Mouse (Mus musculus): Measurements from ENCODE around the gene Eps15. TPM values are rescaled to one million over a fixed set of nuclear protein-coding genes. Genes with fewer than 3 reads are reported as not detected.

Gene Eps15
- polyA plus RNA-seq, 1 experiment from 2014 or later = 46.0 TPM

DNA sequence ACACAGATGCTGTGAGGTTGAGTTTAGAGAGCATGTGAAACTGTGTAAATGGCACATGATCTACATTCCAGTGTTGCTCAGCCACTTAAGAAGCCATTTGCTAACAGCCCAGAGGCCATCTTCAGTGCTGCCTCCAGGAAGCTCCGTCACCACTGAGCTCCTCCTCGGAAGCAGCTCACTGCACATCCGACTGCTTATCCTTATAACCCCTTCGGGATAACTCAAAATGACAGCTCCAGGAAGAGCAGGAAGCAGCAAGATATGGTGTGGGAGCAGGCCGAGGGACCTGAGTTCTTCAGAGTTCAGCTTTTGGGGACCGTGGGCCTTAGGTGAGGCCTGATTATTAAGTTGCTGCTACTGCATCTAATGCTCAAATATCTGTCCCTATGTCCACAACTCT, 18.0 kb upstream of the Eps15 start:
- Histone ChIP-seq H3K27me3 (replicated peaks; ENCODE audit: control insufficient read depth, insufficient read depth, low read length) (no peaks in the 10 kb centered on the region), H3K4me3 (replicated peaks; ENCODE audit: low read length) (no peak overlapping the region), H3K9me3 (ENCODE audit: control insufficient read depth, low read length) (no peaks in the 10 kb centered on the region), H3K9ac (replicated peaks; ENCODE audit: low read depth, low read length) (no peak overlapping the region), H3K27ac (ENCODE audit: low read length) (no peak overlapping the region), H3K4me2 (ENCODE audit: low read length) (no peak overlapping the region), H3K4me1 (replicated peaks; ENCODE audit: control insufficient read depth, insufficient read depth, low read length) (no peaks in the 10 kb centered on the region), H3K36me3 (ENCODE audit: control insufficient read depth, insufficient read depth) (no peaks in the 10 kb centered on the region)
- no peak for ATAC-seq
- WGBS = 94% methylated on average over 6 of the region's 6 CpGs

GRCm38 (mm10) chr4:109266056-109266455, 14.0 kb upstream of the Eps15 start:
- no peaks in the 10 kb centered on the region for H3K36me3 ChIP-seq (ENCODE audit: control insufficient read depth, insufficient read depth)
- H3K4me3 ChIP-seq (replicated peaks; ENCODE audit: low read length) = no peak overlapping the region
- no peak overlapping the region for H3K9ac ChIP-seq (replicated peaks; ENCODE audit: low read depth, low read length)
- H3K4me1 ChIP-seq (replicated peaks; ENCODE audit: control insufficient read depth, insufficient read depth, low read length) = no peaks in the 10 kb centered on the region
- no peaks in the 10 kb centered on the region for H3K27me3 ChIP-seq (replicated peaks; ENCODE audit: control insufficient read depth, insufficient read depth, low read length)
- no peaks in the 10 kb centered on the region for H3K9me3 ChIP-seq (ENCODE audit: control insufficient read depth, low read length)
- H3K4me2 ChIP-seq (ENCODE audit: low read length) = no peak overlapping the region
- ATAC-seq = no peak
- WGBS = 90% methylated on average over 3 of the region's 3 CpGs
- H3K27ac ChIP-seq (ENCODE audit: low read length) = no peak overlapping the region

GRCm38 (mm10) chr4:109266744-109267143, 13.3 kb upstream of the Eps15 start:
- Histone ChIP-seq H3K4me1 (replicated peaks; ENCODE audit: control insufficient read depth, insufficient read depth, low read length) (no peaks in the 10 kb centered on the region), H3K36me3 (ENCODE audit: control insufficient read depth, insufficient read depth) (no peaks in the 10 kb centered on the region), H3K27ac (ENCODE audit: low read length) (no peak overlapping the region), H3K9ac (replicated peaks; ENCODE audit: low read depth, low read length) (no peak overlapping the region), H3K27me3 (replicated peaks; ENCODE audit: control insufficient read depth, insufficient read depth, low read length) (no peaks in the 10 kb centered on the region), H3K4me3 (replicated peaks; ENCODE audit: low read length) (no peak overlapping the region), H3K4me2 (ENCODE audit: low read length) (no peak overlapping the region), H3K9me3 (ENCODE audit: control insufficient read depth, low read length) (no peaks in the 10 kb centered on the region)
- 74% methylated on average over 2 of the region's 2 CpGs for WGBS
- no peak for ATAC-seq

GRCm38 (mm10) chr4:109267452-109267851, 12.6 kb upstream of the Eps15 start:
- Histone ChIP-seq H3K4me3 (replicated peaks; ENCODE audit: low read length) (no peak overlapping the region), H3K27ac (ENCODE audit: low read length) (no peak overlapping the region), H3K36me3 (ENCODE audit: control insufficient read depth, insufficient read depth) (no peaks in the 10 kb centered on the region), H3K9ac (replicated peaks; ENCODE audit: low read depth, low read length) (no peak overlapping the region), H3K4me1 (replicated peaks; ENCODE audit: control insufficient read depth, insufficient read depth, low read length) (no peaks in the 10 kb centered on the region), H3K4me2 (ENCODE audit: low read length) (no peak overlapping the region), H3K9me3 (ENCODE audit: control insufficient read depth, low read length) (no peaks in the 10 kb centered on the region), H3K27me3 (replicated peaks; ENCODE audit: control insufficient read depth, insufficient read depth, low read length) (no peaks in the 10 kb centered on the region)
- WGBS = 90% methylated on average over 3 of the region's 3 CpGs
- no peak for ATAC-seq

GRCm38 (mm10) chr4:109268903-109269302, 11.2 kb upstream of the Eps15 start:
- WGBS = 88% methylated on average over 3 of the region's 3 CpGs
- Histone ChIP-seq H3K4me2 (ENCODE audit: low read length) (no peak overlapping the region), H3K4me3 (replicated peaks; ENCODE audit: low read length) (no peak overlapping the region), H3K27me3 (replicated peaks; ENCODE audit: control insufficient read depth, insufficient read depth, low read length) (no peaks in the 10 kb centered on the region), H3K27ac (ENCODE audit: low read length) (no peak overlapping the region), H3K36me3 (ENCODE audit: control insufficient read depth, insufficient read depth) (no peaks in the 10 kb centered on the region), H3K4me1 (replicated peaks; ENCODE audit: control insufficient read depth, insufficient read depth, low read length) (no peaks in the 10 kb centered on the region), H3K9me3 (ENCODE audit: control insufficient read depth, low read length) (no peaks in the 10 kb centered on the region), H3K9ac (replicated peaks; ENCODE audit: low read depth, low read length) (no peak overlapping the region)
- no peak for ATAC-seq

DNA sequence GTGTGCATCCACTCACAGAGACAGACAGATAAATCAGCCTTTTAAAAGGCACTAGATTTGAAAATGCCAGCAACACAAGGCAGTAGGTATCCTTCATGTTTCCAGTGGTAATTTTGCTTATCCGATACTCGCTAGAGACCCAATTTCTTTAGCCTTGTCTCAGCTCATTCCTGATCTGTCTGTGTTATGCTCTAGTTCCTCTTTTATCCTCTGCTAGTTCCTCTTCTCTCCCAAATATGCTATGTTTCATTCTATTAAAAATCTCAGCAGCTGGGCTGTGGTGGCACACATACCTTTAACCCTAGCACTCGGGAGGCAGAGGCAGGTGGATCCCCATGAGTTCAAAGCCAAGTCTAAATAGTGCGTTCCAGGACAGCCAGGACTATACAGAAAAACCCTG, 8.3 kb upstream of the Eps15 start:
- Histone ChIP-seq H3K9ac (replicated peaks; ENCODE audit: low read depth, low read length) (no peak overlapping the region), H3K4me3 (replicated peaks; ENCODE audit: low read length) (no peak overlapping the region), H3K27me3 (replicated peaks; ENCODE audit: control insufficient read depth, insufficient read depth, low read length) (no peaks in the 10 kb centered on the region), H3K36me3 (ENCODE audit: control insufficient read depth, insufficient read depth) (no peaks in the 10 kb centered on the region), H3K9me3 (ENCODE audit: control insufficient read depth, low read length) (no peaks in the 10 kb centered on the region), H3K27ac (ENCODE audit: low read length) (no peak overlapping the region), H3K4me1 (replicated peaks; ENCODE audit: control insufficient read depth, insufficient read depth, low read length) (0 out of 2 replicates have a peak, but pooled peaks cover 3% of the 10 kb centered on the region), H3K4me2 (ENCODE audit: low read length) (no peak overlapping the region)
- no peak for ATAC-seq
- 97% methylated on average over 4 of the region's 4 CpGs for WGBS

DNA sequence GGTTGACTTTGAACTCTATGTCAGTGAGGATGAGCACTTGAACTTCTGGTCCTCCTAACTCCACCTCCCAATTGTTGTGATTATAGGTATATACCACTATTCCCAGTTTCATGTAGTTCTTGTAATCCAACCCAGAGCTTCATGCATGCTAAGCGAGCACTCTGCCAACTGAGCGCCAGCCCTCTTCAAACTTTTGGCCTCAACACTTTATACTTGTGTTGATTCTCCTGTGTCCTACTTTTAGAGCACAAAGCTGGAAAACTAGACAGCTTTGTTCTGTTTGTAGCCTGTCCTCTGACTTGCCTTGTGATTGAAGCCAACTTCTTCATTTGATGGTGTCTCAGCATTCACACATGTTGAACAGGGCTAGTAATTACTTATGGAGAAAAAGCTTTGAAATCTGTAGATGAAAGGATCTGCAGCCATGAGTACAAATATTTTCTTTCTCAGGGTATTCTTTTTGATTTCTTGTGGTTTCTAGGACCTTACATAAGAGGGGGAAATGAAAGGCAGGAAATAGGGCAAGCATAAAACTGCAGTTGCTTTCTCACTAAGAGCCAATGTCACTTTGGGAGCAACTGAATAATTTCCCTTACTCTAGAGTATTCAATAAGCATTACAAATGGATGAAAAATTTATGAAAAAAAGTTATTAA, 6.4 kb upstream of the Eps15 start:
- Histone ChIP-seq H3K9ac (replicated peaks; ENCODE audit: low read depth, low read length) (no peak overlapping the region), H3K4me3 (replicated peaks; ENCODE audit: low read length) (no peak overlapping the region), H3K9me3 (ENCODE audit: control insufficient read depth, low read length) (no peaks in the 10 kb centered on the region), H3K27ac (ENCODE audit: low read length) (no peak overlapping the region), H3K4me1 (replicated peaks; ENCODE audit: control insufficient read depth, insufficient read depth, low read length) (0 out of 2 replicates have a peak, but pooled peaks cover 3% of the 10 kb centered on the region), H3K36me3 (ENCODE audit: control insufficient read depth, insufficient read depth) (no peaks in the 10 kb centered on the region), H3K27me3 (replicated peaks; ENCODE audit: control insufficient read depth, insufficient read depth, low read length) (no peaks in the 10 kb centered on the region), H3K4me2 (ENCODE audit: low read length) (no peak overlapping the region)
- no peak for ATAC-seq
- WGBS = 90% methylated on average over 2 of the region's 2 CpGs

- H3K4me3 ChIP-seq (replicated peaks; ENCODE audit: low read length) = peak overlapping the region; percentile 75
- H3K36me3 ChIP-seq (ENCODE audit: control insufficient read depth, insufficient read depth) = no peaks in the 10 kb centered on the region
- peak overlapping the region; percentile 77 for H3K4me2 ChIP-seq (ENCODE audit: low read length)
- no peaks in the 10 kb centered on the region for H3K9me3 ChIP-seq (ENCODE audit: control insufficient read depth, low read length)
- peak; percentile 86 for ATAC-seq
- no peak overlapping the region for H3K27ac ChIP-seq (ENCODE audit: low read length)
- no peaks in the 10 kb centered on the region for H3K27me3 ChIP-seq (replicated peaks; ENCODE audit: control insufficient read depth, insufficient read depth, low read length)
- H3K4me1 ChIP-seq (replicated peaks; ENCODE audit: control insufficient read depth, insufficient read depth, low read length) = peaks cover 4% of the 10 kb centered on the region; the same call in 1 of the 2 replicates
- H3K9ac ChIP-seq (replicated peaks; ENCODE audit: low read depth, low read length) = peak overlapping the region; percentile 71
- WGBS = under 1% methylated on average over 68 of the region's 85 CpGs
Measured at GRCm38 (mm10) chr4:109280459-109281160, 542 bp downstream of the Eps15 start.

DNA sequence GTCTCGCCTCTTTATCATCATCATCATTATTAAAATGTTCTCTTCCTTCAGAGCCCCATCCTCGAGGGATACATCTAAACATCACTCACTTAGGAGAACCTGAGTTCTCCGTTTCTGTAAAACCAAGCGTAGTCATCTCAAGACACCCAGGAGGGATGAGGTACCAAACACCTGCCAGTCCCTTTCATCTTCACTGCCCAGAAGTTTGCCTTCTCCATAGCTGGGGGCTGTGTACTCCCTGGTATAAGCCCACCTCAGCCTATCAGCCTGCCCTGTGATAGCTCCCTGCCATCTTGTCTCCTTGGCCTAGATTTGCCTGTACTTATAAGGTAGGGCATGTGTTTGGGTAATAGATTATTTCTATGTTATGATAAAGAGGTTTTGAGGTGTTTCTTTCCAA, 1.1 kb downstream of the Eps15 start:
- H3K36me3 ChIP-seq (ENCODE audit: control insufficient read depth, insufficient read depth) = no peaks in the 10 kb centered on the region
- H3K9me3 ChIP-seq (ENCODE audit: control insufficient read depth, low read length) = no peaks in the 10 kb centered on the region
- H3K27ac ChIP-seq (ENCODE audit: low read length) = no peak overlapping the region
- no peaks in the 10 kb centered on the region for H3K27me3 ChIP-seq (replicated peaks; ENCODE audit: control insufficient read depth, insufficient read depth, low read length)
- H3K4me3 ChIP-seq (replicated peaks; ENCODE audit: low read length) = peak overlapping the region; percentile 75
- peaks cover 4% of the 10 kb centered on the region; the same call in 1 of the 2 replicates for H3K4me1 ChIP-seq (replicated peaks; ENCODE audit: control insufficient read depth, insufficient read depth, low read length)
- H3K9ac ChIP-seq (replicated peaks; ENCODE audit: low read depth, low read length) = peak overlapping the region; percentile 71; the same call in 1 of the 2 replicates
- H3K4me2 ChIP-seq (ENCODE audit: low read length) = peak overlapping the region; percentile 77
- ATAC-seq = no peak
- WGBS = 12% methylated on average over 4 of the region's 4 CpGs
